Mouse (Mus musculus): Measurements from ENCODE around the gene Lrrc27. TPM values are rescaled to one million over a fixed set of nuclear protein-coding genes. Genes with fewer than 3 reads are reported as not detected.

Gene Lrrc27
- polyA plus RNA-seq, 1 experiment from 2014 or later: 6.3 TPM

- H3K9ac ChIP-seq (ENCODE audit: low read length): no peak overlapping the region
- H3K27me3 ChIP-seq (ENCODE audit: control insufficient read depth, insufficient read depth, low read length): peaks cover 27% of the 10 kb centered on the region
- H3K4me1 ChIP-seq (replicated peaks; ENCODE audit: control insufficient read depth, insufficient read depth, low read length): no peaks in the 10 kb centered on the region; the same call in 1 of the 2 replicates
- no peaks in the 10 kb centered on the region for H3K36me3 ChIP-seq (ENCODE audit: control insufficient read depth, insufficient read depth, low read length)
- H3K27ac ChIP-seq (ENCODE audit: low read depth, low read length): no peak overlapping the region
- DNase-seq (ENCODE audit: low spot score) (no peak), ATAC-seq (replicated peaks; ENCODE audit: low FRiP score) (no peak)
- H3K9me3 ChIP-seq (ENCODE audit: control insufficient read depth, low read length): no peaks in the 10 kb centered on the region
- H3K4me3 ChIP-seq (ENCODE audit: low read depth, low read length): no peak overlapping the region
- 84% methylated on average over 8 of the region's 8 CpGs for WGBS
- no peak overlapping the region for H3K4me2 ChIP-seq (ENCODE audit: low read depth, low read length, severe bottlenecking)
Observed at GRCm38 (mm10) chr7:139186436-139186835, 26.4 kb upstream of the Lrrc27 start.

DNA sequence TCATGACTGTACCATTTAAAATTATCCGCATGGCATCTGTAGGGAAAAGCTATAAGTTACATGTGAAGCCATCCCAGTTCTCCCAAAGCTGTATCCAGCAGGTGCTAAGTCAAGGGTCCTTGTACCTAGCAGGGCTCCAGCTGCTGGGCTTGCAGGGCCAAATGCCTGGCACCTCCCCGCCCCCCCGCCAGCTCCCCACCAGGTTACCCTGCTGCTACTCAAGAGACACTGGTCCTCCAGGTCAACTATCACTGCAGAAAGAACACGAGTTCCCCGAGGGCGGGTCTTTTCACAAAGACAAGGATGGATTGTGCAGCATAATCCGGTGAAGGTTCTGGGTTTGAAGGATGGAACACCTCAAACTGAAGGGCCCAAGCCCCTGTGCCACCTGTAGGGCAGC, 25.5 kb upstream of the Lrrc27 start:
- WGBS: 35% methylated on average over 7 of the region's 7 CpGs
- no peak overlapping the region for H3K9ac ChIP-seq (ENCODE audit: low read length)
- peak overlapping the region; percentile 62 for H3K4me3 ChIP-seq (ENCODE audit: low read depth, low read length)
- peak overlapping the region; percentile 91 for H3K4me2 ChIP-seq (ENCODE audit: low read depth, low read length, severe bottlenecking)
- no peaks in the 10 kb centered on the region; the same call in 1 of the 2 replicates for H3K4me1 ChIP-seq (replicated peaks; ENCODE audit: control insufficient read depth, insufficient read depth, low read length)
- H3K9me3 ChIP-seq (ENCODE audit: control insufficient read depth, low read length): no peaks in the 10 kb centered on the region
- peak; percentile 51 for DNase-seq (ENCODE audit: low spot score)
- no peak overlapping the region for H3K27ac ChIP-seq (ENCODE audit: low read depth, low read length)
- H3K36me3 ChIP-seq (ENCODE audit: control insufficient read depth, insufficient read depth, low read length): no peaks in the 10 kb centered on the region
- H3K27me3 ChIP-seq (ENCODE audit: control insufficient read depth, insufficient read depth, low read length): peaks cover 27% of the 10 kb centered on the region
- no peak for ATAC-seq (replicated peaks; ENCODE audit: low FRiP score)

DNA sequence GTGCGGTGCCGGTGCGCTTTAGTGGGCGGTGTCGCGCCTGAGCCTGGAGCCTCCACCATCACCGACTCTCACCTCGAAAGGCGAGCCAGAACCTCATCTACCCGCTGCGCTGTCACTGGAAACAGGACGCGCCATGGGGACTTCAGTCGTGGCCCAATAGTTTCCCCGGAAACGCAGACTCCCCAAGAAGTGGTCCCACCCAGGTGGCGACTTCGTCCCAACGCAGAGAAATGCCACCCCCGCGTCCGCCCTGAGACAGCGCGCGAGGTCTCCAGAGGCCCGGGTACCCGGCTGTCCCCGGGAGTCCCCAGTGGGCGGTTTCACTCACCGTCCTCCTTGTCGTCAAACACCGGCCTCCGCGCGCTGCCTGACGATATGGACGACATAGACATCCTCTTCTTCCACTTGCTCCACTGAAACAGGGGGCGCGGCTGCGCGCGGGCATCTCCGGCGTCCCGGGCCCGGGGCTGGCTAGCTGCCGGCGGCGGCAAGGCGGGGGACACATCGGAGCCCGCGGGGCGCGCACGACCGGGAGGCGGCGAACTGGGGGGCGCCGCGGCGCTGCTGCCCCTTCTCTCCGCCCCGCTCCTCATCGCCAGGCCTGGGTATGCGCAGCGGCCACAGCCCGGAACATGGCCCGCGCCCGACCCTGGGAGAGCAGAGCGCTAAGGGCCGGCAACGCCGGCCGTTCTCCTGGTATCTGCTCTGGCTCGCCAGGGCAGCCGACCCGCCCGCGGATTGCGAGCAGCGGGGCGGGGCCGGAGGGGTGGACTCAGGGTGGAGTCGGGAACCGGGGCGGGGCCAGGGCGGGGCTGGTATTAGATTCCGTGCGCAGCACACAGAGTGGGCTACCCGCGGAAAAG, 24.8 kb upstream of the Lrrc27 start:
- Histone ChIP-seq H3K4me3 (ENCODE audit: low read depth, low read length) (peak overlapping the region; percentile 62), H3K9ac (ENCODE audit: low read length) (peak overlapping the region; percentile 55), H3K27me3 (ENCODE audit: control insufficient read depth, insufficient read depth, low read length) (peaks cover 27% of the 10 kb centered on the region), H3K36me3 (ENCODE audit: control insufficient read depth, insufficient read depth, low read length) (no peaks in the 10 kb centered on the region), H3K9me3 (ENCODE audit: control insufficient read depth, low read length) (no peaks in the 10 kb centered on the region), H3K27ac (ENCODE audit: low read depth, low read length) (no peak overlapping the region), H3K4me1 (replicated peaks; ENCODE audit: control insufficient read depth, insufficient read depth, low read length) (no peaks in the 10 kb centered on the region; the same call in 1 of the 2 replicates), H3K4me2 (ENCODE audit: low read depth, low read length, severe bottlenecking) (peak overlapping the region; percentile 91)
- under 1% methylated on average over 90 of the region's 94 CpGs for WGBS
- DNase-seq (ENCODE audit: low spot score) (peak; percentile 93), ATAC-seq (replicated peaks; ENCODE audit: low FRiP score) (peak; percentile 96)

- under 1% methylated on average over 23 of the region's 23 CpGs for WGBS
- Histone ChIP-seq H3K4me2 (ENCODE audit: low read depth, low read length, severe bottlenecking) (peak overlapping the region; percentile 91), H3K9ac (ENCODE audit: low read length) (peak overlapping the region; percentile 55), H3K4me1 (replicated peaks; ENCODE audit: control insufficient read depth, insufficient read depth, low read length) (no peaks in the 10 kb centered on the region; the same call in 1 of the 2 replicates), H3K9me3 (ENCODE audit: control insufficient read depth, low read length) (no peaks in the 10 kb centered on the region), H3K27ac (ENCODE audit: low read depth, low read length) (no peak overlapping the region), H3K4me3 (ENCODE audit: low read depth, low read length) (peak overlapping the region; percentile 62), H3K27me3 (ENCODE audit: control insufficient read depth, insufficient read depth, low read length) (peaks cover 27% of the 10 kb centered on the region), H3K36me3 (ENCODE audit: control insufficient read depth, insufficient read depth, low read length) (no peaks in the 10 kb centered on the region)
- DNase-seq (ENCODE audit: low spot score): peak; percentile 77
- ATAC-seq (replicated peaks; ENCODE audit: low FRiP score): peak; percentile 83
Observed at GRCm38 (mm10) chr7:139188634-139189207, 24.1 kb upstream of the Lrrc27 start.

- H3K4me2 ChIP-seq (ENCODE audit: low read depth, low read length, severe bottlenecking): no peak overlapping the region
- H3K36me3 ChIP-seq (ENCODE audit: control insufficient read depth, insufficient read depth, low read length): no peaks in the 10 kb centered on the region
- no peaks in the 10 kb centered on the region; the same call in 1 of the 2 replicates for H3K4me1 ChIP-seq (replicated peaks; ENCODE audit: control insufficient read depth, insufficient read depth, low read length)
- DNase-seq (ENCODE audit: low spot score) (no peak), ATAC-seq (replicated peaks; ENCODE audit: low FRiP score) (no peak)
- peaks cover 27% of the 10 kb centered on the region for H3K27me3 ChIP-seq (ENCODE audit: control insufficient read depth, insufficient read depth, low read length)
- WGBS: 97% methylated on average over 4 of the region's 4 CpGs
- H3K27ac ChIP-seq (ENCODE audit: low read depth, low read length): no peak overlapping the region
- no peak overlapping the region for H3K9ac ChIP-seq (ENCODE audit: low read length)
- H3K4me3 ChIP-seq (ENCODE audit: low read depth, low read length): no peak overlapping the region
- no peaks in the 10 kb centered on the region for H3K9me3 ChIP-seq (ENCODE audit: control insufficient read depth, low read length)
Observed at GRCm38 (mm10) chr7:139190616-139191015, 22.2 kb upstream of the Lrrc27 start.

DNA sequence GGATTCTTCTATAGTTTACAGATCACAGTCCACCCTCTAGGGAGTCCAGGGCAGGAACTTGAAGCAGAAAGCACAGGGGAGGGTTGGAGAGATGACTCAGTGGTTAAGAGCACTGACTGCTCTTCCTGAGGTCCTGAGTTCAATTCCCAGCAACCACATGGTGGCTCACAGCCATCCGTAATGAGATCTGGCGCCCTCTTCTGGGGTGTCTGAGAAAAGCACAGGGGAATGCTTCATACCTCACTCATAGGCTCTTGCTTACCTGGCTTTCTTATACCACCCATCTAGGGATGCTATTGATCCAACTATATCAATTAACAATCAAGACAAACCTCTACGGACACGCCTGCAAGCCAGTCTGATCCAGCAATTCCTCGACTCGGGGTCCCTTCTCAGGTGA, 21.2 kb upstream of the Lrrc27 start:
- Histone ChIP-seq H3K27ac (ENCODE audit: low read depth, low read length) (no peak overlapping the region), H3K36me3 (ENCODE audit: control insufficient read depth, insufficient read depth, low read length) (no peaks in the 10 kb centered on the region), H3K9ac (ENCODE audit: low read length) (no peak overlapping the region), H3K4me1 (replicated peaks; ENCODE audit: control insufficient read depth, insufficient read depth, low read length) (no peaks in the 10 kb centered on the region; the same call in 1 of the 2 replicates), H3K4me3 (ENCODE audit: low read depth, low read length) (no peak overlapping the region), H3K27me3 (ENCODE audit: control insufficient read depth, insufficient read depth, low read length) (peaks cover 22% of the 10 kb centered on the region), H3K4me2 (ENCODE audit: low read depth, low read length, severe bottlenecking) (no peak overlapping the region), H3K9me3 (ENCODE audit: control insufficient read depth, low read length) (no peaks in the 10 kb centered on the region)
- ATAC-seq (replicated peaks; ENCODE audit: low FRiP score): no peak
- WGBS: 69% methylated on average over 6 of the region's 6 CpGs
- DNase-seq (ENCODE audit: low spot score): no peak

DNA sequence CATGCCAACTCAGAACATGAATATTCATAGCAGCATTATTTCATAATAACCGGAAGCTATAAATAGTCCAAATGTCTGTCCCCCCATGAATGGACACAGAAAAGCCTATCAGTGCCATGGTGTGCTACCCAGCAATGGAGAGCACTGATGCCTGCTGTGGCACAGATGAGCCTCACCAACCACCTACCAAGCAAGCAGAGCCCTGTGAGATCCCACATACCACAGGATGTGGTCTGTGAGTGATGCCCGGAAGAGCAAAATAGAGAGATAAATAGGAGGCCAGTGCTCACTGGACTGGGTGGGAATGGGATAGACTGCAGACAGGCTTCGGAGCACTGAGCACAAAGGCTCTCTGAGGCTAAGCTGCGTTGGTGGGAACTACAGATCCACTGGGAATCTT, 15.8 kb upstream of the Lrrc27 start:
- no peak overlapping the region for H3K27ac ChIP-seq (ENCODE audit: low read depth, low read length)
- DNase-seq (ENCODE audit: low spot score) (no peak), ATAC-seq (replicated peaks; ENCODE audit: low FRiP score) (no peak)
- WGBS: 85% methylated on average over 4 of the region's 4 CpGs
- no peaks in the 10 kb centered on the region for H3K4me1 ChIP-seq (replicated peaks; ENCODE audit: control insufficient read depth, insufficient read depth, low read length)
- no peak overlapping the region for H3K4me2 ChIP-seq (ENCODE audit: low read depth, low read length, severe bottlenecking)
- H3K27me3 ChIP-seq (ENCODE audit: control insufficient read depth, insufficient read depth, low read length): no peaks in the 10 kb centered on the region
- no peak overlapping the region for H3K4me3 ChIP-seq (ENCODE audit: low read depth, low read length)
- H3K36me3 ChIP-seq (ENCODE audit: control insufficient read depth, insufficient read depth, low read length): no peaks in the 10 kb centered on the region
- no peak overlapping the region for H3K9ac ChIP-seq (ENCODE audit: low read length)
- no peaks in the 10 kb centered on the region for H3K9me3 ChIP-seq (ENCODE audit: control insufficient read depth, low read length)

DNA sequence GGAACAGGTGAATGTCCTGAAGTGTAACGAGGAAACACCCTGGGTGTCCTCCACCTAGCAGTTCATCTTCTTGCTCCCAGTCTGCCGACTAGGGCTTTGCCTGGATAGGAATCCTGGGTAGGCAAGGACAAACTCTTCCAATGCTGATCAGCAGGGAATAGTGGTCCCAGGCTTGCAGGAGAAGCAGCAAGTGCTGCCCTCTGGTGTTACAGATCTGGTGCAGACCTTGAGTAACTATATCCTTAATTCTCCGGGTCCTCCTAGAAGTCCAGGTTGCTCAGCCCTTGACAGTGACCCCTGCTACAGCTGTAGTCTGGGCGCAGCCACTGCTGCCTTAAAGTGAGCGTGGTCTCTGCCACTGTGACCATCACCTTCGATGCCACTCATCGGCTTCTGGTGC, 12.7 kb upstream of the Lrrc27 start:
- peak; percentile 60 for ATAC-seq (replicated peaks; ENCODE audit: low FRiP score)
- 25% methylated on average over 7 of the region's 7 CpGs for WGBS
- Histone ChIP-seq H3K4me2 (ENCODE audit: low read depth, low read length, severe bottlenecking) (no peak overlapping the region), H3K27me3 (ENCODE audit: control insufficient read depth, insufficient read depth, low read length) (no peaks in the 10 kb centered on the region), H3K9ac (ENCODE audit: low read length) (no peak overlapping the region), H3K36me3 (ENCODE audit: control insufficient read depth, insufficient read depth, low read length) (no peaks in the 10 kb centered on the region), H3K4me3 (ENCODE audit: low read depth, low read length) (no peak overlapping the region), H3K4me1 (replicated peaks; ENCODE audit: control insufficient read depth, insufficient read depth, low read length) (no peaks in the 10 kb centered on the region), H3K27ac (ENCODE audit: low read depth, low read length) (no peak overlapping the region), H3K9me3 (ENCODE audit: control insufficient read depth, low read length) (no peaks in the 10 kb centered on the region)
- peak; percentile 73 for DNase-seq (ENCODE audit: low spot score)

All from forebrain, embryonic 11.5 days (tissue).